Mouse (Mus musculus) 416B (cell line): ENCODE results near the gene Pdzd7.
"Not testable (repeated sequence)": the region's sequence is repeated elsewhere in the genome, so short reads cannot be mapped to it uniquely, and the experiment has no call there.

Experiments
- DNase-seq: peaks from one replicate; pipeline ENCODE4 v3.0.0; 2011; ENCODE audit warnings: low read depth

The Pdzd7 gene

GRCm38 (mm10) chr19:45058113-45058839, 12.8 kb upstream of the Pdzd7 start:
- DNase-seq = peak; percentile 100

DNA sequence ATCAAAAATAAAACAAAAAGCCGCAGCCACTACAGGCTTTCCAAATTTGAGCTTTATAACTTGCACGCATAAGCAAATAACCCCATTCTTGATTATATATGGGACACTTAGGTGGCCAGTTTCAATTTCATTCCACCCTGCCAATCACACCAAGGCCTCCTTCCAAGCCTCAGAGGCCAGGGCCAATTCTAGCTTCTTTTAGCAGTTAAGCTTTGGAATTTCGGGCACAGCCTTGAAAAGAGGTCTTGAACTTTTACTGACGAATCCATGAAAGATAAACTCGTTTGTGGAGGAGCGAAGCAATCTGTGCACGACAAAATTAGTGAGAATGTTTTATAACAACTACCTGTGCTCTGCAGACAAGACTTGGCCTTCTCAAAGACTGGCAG, 12.2 kb upstream of the Pdzd7 start:
- DNase-seq = no peak

GRCm38 (mm10) chr19:45056908-45057698, 11.6 kb upstream of the Pdzd7 start:
- DNase-seq = peak; percentile 60

GRCm38 (mm10) chr19:45056364-45056763, 10.8 kb upstream of the Pdzd7 start:
- DNase-seq = peak; percentile 87

DNA sequence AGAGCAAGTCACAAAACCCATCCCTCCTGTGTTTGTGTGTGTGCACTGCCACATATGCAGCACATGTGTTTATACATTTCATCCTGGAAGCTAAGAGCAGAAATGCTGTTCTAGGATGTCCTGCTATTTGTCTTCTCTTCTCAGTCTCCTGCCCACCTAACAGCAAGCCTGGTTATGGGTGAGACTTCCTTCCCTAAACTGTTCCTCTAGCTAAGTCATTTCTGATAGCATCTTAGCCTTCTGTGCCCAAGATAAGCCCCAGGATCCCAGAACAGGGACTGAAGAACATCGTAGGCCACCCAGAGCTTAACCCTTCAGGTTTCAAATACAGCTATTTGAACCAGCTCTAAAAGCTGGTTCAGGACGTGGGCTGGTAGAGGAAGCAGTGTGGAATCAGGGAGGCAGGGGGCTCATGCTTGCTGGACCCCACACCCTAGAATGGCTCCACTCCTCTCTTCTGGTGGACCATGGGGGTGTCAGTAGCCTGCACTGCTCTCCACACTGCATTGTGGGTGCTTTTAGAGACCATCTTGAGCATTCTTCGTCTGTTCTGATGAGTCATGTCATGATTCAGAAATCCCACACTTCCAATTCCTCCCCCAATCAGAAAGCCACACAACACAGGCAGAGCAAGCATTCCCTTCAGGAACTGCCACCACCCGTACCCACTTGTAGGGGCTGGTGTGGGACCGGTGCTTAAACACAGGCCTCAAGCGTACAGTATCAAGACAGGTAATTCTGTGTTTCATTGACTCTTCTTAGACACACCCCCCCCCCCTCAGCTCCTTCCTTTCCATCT, 9.6 kb upstream of the Pdzd7 start:
- DNase-seq = peak; percentile 77

DNA sequence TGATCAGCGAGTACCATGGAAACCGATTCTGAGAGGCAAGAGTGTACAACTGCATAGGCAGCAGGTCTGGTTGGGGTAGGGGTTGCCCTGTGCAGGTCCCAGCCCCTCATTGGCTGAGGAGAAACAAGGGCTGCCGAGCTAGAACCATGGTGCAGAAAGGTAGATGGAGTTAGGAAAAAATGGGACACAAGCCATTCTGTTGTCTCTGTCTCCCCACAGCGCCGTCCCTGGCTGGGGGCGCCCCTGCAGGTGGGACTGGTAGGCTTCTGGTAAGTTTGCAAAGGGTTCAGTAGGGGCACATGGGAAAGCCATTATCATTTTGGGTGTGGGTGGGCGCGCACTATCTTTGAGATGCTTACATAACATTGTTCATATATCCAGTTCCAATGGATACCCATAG, 7.9 kb upstream of the Pdzd7 start:
- no peak for DNase-seq

- DNase-seq = peak; percentile 51
Observed at GRCm38 (mm10) chr19:45049523-45049922, 4.0 kb upstream of the Pdzd7 start.

DNA sequence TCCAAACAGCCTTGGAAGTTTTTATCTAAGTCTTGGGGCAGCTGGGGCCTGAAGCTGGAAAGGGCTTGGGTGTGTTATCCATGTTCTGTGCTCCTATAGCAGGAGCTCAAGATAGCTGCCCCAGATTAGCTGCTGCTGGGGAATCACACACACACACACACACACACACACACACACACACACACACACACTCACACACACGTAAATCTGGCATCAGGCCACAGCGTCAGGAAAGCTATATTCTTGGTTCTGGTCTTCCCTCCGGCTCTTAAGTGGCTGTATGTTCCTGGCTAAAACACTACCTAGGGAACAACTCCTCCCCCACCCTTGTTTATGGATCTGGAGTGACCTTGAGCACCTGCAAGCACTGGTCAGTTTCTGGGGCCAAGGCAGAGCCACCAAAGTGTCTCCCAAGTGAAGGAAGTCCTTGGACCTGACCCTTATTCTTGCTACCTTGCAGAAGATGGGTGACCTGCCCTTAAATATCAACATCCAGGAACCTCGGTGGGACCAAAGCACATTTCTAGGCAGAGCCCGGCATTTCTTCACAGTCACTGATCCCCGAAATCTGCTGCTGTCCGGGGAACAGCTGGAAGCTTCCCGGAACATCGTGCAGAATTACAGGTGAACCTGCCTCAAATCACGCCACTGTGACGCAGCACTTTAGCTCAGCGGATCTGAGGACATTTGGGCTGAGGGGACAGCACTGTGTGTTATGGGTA, 3.3 kb upstream of the Pdzd7 start:
- DNase-seq = no peak

- peak; percentile 89 for DNase-seq
Observed at GRCm38 (mm10) chr19:45047935-45048643, 2.6 kb upstream of the Pdzd7 start.

DNA sequence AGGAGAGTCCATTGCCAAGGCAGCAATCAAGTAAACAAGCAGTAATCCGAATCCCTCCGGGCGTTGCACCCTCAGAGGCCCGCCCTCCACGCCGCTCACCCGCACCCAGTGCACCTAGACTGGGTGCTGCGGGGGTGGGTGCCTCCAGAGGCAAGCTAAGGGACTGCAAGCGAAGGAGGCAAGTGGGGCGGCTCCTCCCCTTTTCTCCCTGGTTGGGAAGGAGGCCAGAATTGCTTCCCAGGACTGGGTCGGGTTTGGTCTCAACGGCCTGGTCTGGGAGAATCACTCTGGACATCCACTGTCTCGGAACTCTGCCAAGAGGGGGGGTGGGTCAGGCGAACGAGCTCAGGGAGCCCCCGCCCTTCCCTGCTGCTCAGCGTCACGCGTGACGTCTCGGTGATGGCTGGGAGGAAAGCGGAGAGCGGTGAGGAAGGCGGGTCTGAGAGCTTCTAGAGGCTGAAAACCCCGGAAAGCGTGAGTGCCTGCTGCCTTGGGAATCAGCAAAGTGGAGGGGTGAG, 2.0 kb upstream of the Pdzd7 start, which contains the start of gene Sfxn3:
Gene Sfxn3, plus strand, starts transcription at position 87 of the 518 bp plus-strand sequence.
- DNase-seq = peak; percentile 88

GRCm38 (mm10) chr19:45046523-45047321, 1.2 kb upstream of the Pdzd7 start:
- DNase-seq = no peak

- DNase-seq = no peak
Observed at GRCm38 (mm10) chr19:45045236-45045635, 281 bp downstream of the Pdzd7 start.

DNA sequence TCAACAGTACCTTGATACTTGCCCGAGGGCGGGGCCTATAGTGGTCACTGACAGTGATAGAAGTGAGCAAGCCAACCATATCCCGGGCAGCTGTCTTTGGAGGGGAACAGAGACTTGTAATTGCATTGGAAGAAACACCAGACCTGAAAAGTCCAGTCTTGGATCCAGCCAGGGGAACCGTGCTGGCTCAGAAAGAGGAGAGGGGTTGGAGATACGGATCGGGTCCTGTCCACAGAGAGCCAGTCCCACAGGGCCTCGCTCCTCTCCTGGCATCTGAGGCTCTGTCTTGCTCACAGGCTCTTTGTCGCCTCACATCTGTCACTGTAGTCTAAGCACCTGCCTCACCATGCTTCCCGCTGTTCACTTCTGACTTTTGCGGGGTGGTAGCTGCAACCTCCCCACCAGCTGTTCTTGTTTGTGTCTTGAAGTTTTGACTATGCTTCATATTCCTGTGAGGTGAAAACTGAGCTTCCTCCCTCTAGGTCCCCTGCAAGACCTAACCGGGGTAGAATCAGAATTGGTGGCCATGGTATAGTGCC, 1.1 kb downstream of the Pdzd7 start:
- DNase-seq = no peak

DNA sequence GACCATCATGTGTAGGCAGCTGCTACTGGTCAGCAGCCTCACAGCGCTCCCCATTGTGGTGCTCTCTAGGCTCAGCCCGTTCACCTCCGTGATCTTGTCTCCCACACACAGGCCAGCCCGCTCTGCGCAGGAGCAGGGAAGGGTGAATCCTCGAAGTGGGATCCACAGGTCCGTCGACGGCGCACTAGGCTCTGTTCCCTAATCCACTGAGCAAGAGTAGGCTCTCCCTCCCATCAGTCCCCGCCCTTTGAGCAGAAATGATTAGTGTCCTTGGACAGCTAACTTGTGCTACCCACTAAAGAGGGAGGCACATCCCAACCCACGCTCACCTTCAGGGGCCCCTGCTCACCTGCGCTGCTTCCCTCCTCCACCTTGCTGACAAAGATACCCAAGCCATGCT, 5.3 kb downstream of the Pdzd7 start:
- no peak for DNase-seq

DNA sequence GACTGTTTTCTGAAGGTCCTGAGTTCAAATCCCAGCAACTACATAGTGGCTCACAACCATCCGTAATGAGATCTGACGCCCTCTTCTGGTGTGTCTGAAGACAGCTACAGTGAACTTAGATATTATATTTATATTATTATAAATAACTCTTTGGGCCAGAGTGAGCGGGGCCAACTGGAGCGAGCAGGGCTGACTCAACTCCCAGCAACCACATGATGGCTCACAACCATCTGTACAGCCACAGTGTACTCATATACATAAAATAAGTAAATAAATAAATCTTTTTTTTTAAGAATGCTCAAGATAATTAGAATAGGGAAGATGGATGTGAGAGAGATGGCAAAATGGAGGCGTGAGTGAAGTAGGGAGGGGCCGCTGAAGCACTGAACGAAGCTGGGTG, 7.3 kb downstream of the Pdzd7 start:
- not testable (repeated sequence) for DNase-seq

DNA sequence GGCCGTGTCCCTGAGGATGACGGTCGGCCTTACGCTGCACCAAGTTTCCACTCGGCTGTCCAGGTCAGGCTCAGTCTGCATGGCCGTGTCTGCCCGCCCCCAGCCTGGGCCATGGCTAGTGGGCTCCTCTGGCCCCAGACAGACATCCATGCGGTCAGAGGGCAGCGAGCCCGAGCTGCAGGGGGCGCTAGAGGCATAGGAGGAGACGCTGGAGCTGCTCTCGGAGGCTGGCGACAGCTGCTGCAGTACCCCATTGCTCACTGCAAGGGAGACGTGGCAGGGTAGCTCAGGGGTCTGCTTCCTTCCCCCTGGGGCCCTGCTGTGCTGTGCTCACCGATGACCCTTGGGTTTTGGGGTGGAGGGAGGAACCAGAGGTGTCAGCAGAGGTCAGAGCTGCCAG, 8.7 kb downstream of the Pdzd7 start:
- DNase-seq = peak; percentile 78

GRCm38 (mm10) chr19:45032570-45033332, 12.8 kb downstream of the Pdzd7 start:
- DNase-seq = peak; percentile 78

- DNase-seq = peak; percentile 87
Observed at GRCm38 (mm10) chr19:45031780-45032179, 13.7 kb downstream of the Pdzd7 start.
